Mouse (Mus musculus): ENCODE data around the gene Rxrg. TPM values are rescaled to one million over a fixed set of nuclear protein-coding genes. Genes with fewer than 3 reads are reported as not detected.

The Rxrg gene
- polyA plus RNA-seq, 1 experiment: 12.9 TPM

- no peak for TF ChIP-seq POLR2A (IDR thresholded peaks at IDR 0.05; ENCODE audit: extremely low read depth, insufficient read depth, low read length)
- no peak for TF ChIP-seq CTCF (IDR thresholded peaks at IDR 0.05; ENCODE audit: extremely low read depth, insufficient read depth, low read length)
These were observed 6.0 kb upstream of the Rxrg start for GRCm38 (mm10) chr1:167592175-167592574.

GRCm38 (mm10) chr1:167599211-167599735, 1.1 kb downstream of the Rxrg start:
- TF ChIP-seq POLR2A (IDR thresholded peaks at IDR 0.05; ENCODE audit: extremely low read depth, insufficient read depth, low read length): no peak
- no peak for TF ChIP-seq CTCF (IDR thresholded peaks at IDR 0.05; ENCODE audit: extremely low read depth, insufficient read depth, low read length)
- H3K4me1 ChIP-seq (ENCODE audit: control insufficient read depth, insufficient read depth, low read length): 0 out of 2 replicates have a peak, but pooled peaks cover 1% of the 10 kb centered on the region
- H3K4me3 ChIP-seq (ENCODE audit: insufficient read depth, low read length): peak overlapping the region; percentile 7; the same call in 1 of the 2 replicates
- no peak overlapping the region for H3K27ac ChIP-seq (ENCODE audit: insufficient read depth, low read length)

More at GRCm38 (mm10) chr1:167592175-167592574, 6.0 kb upstream of the Rxrg start:
- Histone ChIP-seq H3K4me3 (ENCODE audit: insufficient read depth, low read length) (no peak overlapping the region), H3K4me1 (ENCODE audit: control insufficient read depth, insufficient read depth, low read length) (no peaks in the 10 kb centered on the region; the same call in 1 of the 2 replicates), H3K27ac (ENCODE audit: insufficient read depth, low read length) (no peak overlapping the region)

GRCm38 (mm10) chr1:167608201-167608741, 10.1 kb downstream of the Rxrg start:
- TF ChIP-seq CTCF (IDR thresholded peaks at IDR 0.05; ENCODE audit: extremely low read depth, insufficient read depth, low read length) (no peak), POLR2A (IDR thresholded peaks at IDR 0.05; ENCODE audit: extremely low read depth, insufficient read depth, low read length) (peak; percentile 34; the same call in 1 of the 2 replicates)
- Histone ChIP-seq H3K27ac (ENCODE audit: insufficient read depth, low read length) (no peak overlapping the region), H3K4me1 (ENCODE audit: control insufficient read depth, insufficient read depth, low read length) (no peaks in the 10 kb centered on the region; the same call in 1 of the 2 replicates), H3K4me3 (ENCODE audit: insufficient read depth, low read length) (peak overlapping the region; percentile 22)

- no peak overlapping the region for H3K4me3 ChIP-seq (ENCODE audit: insufficient read depth, low read length)
- H3K27ac ChIP-seq (ENCODE audit: insufficient read depth, low read length): no peak overlapping the region
- TF ChIP-seq POLR2A (IDR thresholded peaks at IDR 0.05; ENCODE audit: extremely low read depth, insufficient read depth, low read length) (no peak), CTCF (IDR thresholded peaks at IDR 0.05; ENCODE audit: extremely low read depth, insufficient read depth, low read length) (no peak)
- no peaks in the 10 kb centered on the region for H3K4me1 ChIP-seq (ENCODE audit: control insufficient read depth, insufficient read depth, low read length)
These were observed 18.9 kb downstream of the Rxrg start for GRCm38 (mm10) chr1:167617131-167617530.

GRCm38 (mm10) chr1:167617995-167618489, 19.9 kb downstream of the Rxrg start:
- H3K27ac ChIP-seq (ENCODE audit: insufficient read depth, low read length): no peak overlapping the region
- TF ChIP-seq CTCF (IDR thresholded peaks at IDR 0.05; ENCODE audit: extremely low read depth, insufficient read depth, low read length): no peak
- no peak for TF ChIP-seq POLR2A (IDR thresholded peaks at IDR 0.05; ENCODE audit: extremely low read depth, insufficient read depth, low read length)
- H3K4me1 ChIP-seq (ENCODE audit: control insufficient read depth, insufficient read depth, low read length): no peaks in the 10 kb centered on the region
- no peak overlapping the region for H3K4me3 ChIP-seq (ENCODE audit: insufficient read depth, low read length)

GRCm38 (mm10) chr1:167620206-167620795, 22.1 kb downstream of the Rxrg start:
- Histone ChIP-seq H3K4me3 (ENCODE audit: insufficient read depth, low read length) (no peak overlapping the region), H3K27ac (ENCODE audit: insufficient read depth, low read length) (no peak overlapping the region), H3K4me1 (ENCODE audit: control insufficient read depth, insufficient read depth, low read length) (no peaks in the 10 kb centered on the region)
- TF ChIP-seq CTCF (IDR thresholded peaks at IDR 0.05; ENCODE audit: extremely low read depth, insufficient read depth, low read length): no peak
- no peak for TF ChIP-seq POLR2A (IDR thresholded peaks at IDR 0.05; ENCODE audit: extremely low read depth, insufficient read depth, low read length)

- no peak overlapping the region for H3K4me3 ChIP-seq (ENCODE audit: insufficient read depth, low read length)
- H3K27ac ChIP-seq (ENCODE audit: insufficient read depth, low read length): no peak overlapping the region
These were observed 26.9 kb downstream of the Rxrg start for GRCm38 (mm10) chr1:167625098-167625497.

GRCm38 (mm10) chr1:167631765-167632164, 33.6 kb downstream of the Rxrg start:
- no peak overlapping the region for H3K27ac ChIP-seq (ENCODE audit: insufficient read depth, low read length)
- H3K4me1 ChIP-seq (ENCODE audit: control insufficient read depth, insufficient read depth, low read length): no peaks in the 10 kb centered on the region
- TF ChIP-seq CTCF (IDR thresholded peaks at IDR 0.05; ENCODE audit: extremely low read depth, insufficient read depth, low read length) (no peak), POLR2A (IDR thresholded peaks at IDR 0.05; ENCODE audit: extremely low read depth, insufficient read depth, low read length) (no peak)
- H3K4me3 ChIP-seq (ENCODE audit: insufficient read depth, low read length): no peak overlapping the region

More at GRCm38 (mm10) chr1:167625098-167625497, 26.9 kb downstream of the Rxrg start:
- H3K4me1 ChIP-seq (ENCODE audit: control insufficient read depth, insufficient read depth, low read length): no peaks in the 10 kb centered on the region
- TF ChIP-seq POLR2A (IDR thresholded peaks at IDR 0.05; ENCODE audit: extremely low read depth, insufficient read depth, low read length) (no peak), CTCF (IDR thresholded peaks at IDR 0.05; ENCODE audit: extremely low read depth, insufficient read depth, low read length) (no peak)

- TF ChIP-seq CTCF (IDR thresholded peaks at IDR 0.05; ENCODE audit: extremely low read depth, insufficient read depth, low read length) (no peak), POLR2A (IDR thresholded peaks at IDR 0.05; ENCODE audit: extremely low read depth, insufficient read depth, low read length) (no peak)
- no peak overlapping the region for H3K4me3 ChIP-seq (ENCODE audit: insufficient read depth, low read length)
- H3K4me1 ChIP-seq (ENCODE audit: control insufficient read depth, insufficient read depth, low read length): no peaks in the 10 kb centered on the region
- no peak overlapping the region for H3K27ac ChIP-seq (ENCODE audit: insufficient read depth, low read length)
These were observed 37.5 kb downstream of the Rxrg start for GRCm38 (mm10) chr1:167635702-167636101.

- TF ChIP-seq POLR2A (IDR thresholded peaks at IDR 0.05; ENCODE audit: extremely low read depth, insufficient read depth, low read length) (no peak), CTCF (IDR thresholded peaks at IDR 0.05; ENCODE audit: extremely low read depth, insufficient read depth, low read length) (peak; percentile 98)
- no peak overlapping the region for H3K27ac ChIP-seq (ENCODE audit: insufficient read depth, low read length)
These were observed 38.8 kb downstream of the Rxrg start for GRCm38 (mm10) chr1:167636948-167637347.

More at GRCm38 (mm10) chr1:167636948-167637347, 38.8 kb downstream of the Rxrg start:
- Histone ChIP-seq H3K4me3 (ENCODE audit: insufficient read depth, low read length) (no peak overlapping the region), H3K4me1 (ENCODE audit: control insufficient read depth, insufficient read depth, low read length) (no peaks in the 10 kb centered on the region)

Measured in cortical plate, adult 2 months (tissue).